Mouse (Mus musculus) G1E (cell line): ENCODE data around the gene Zfp760. TPM values are rescaled to one million over a fixed set of nuclear protein-coding genes. Genes with fewer than 3 reads are reported as not detected.
"Not testable (repeated sequence)": the region's sequence is repeated elsewhere in the genome, so short reads cannot be mapped to it uniquely, and the experiment has no call there.

Source experiments
- ATAC-seq: 2 replicates; pipeline ENCODE4 v1.8.0; 2016; ENCODE audit warnings: mild to moderate bottlenecking; ENCODE audit not compliant: insufficient number of reproducible peaks, poor library complexity, low FRiP score, severe bottlenecking; ENCODE audit errors: extremely low read depth
- DNase-seq: peaks from one replicate; pipeline ENCODE4 v3.0.0; 2012; ENCODE audit warnings: low spot score
- H3K27me3 ChIP-seq: 2 replicates; pipeline ENCODE4 v1.6.1; 2012; ENCODE audit warnings: mild to moderate bottlenecking, low read length, inconsistent platforms; ENCODE audit not compliant: insufficient read depth
- H3K36me3 ChIP-seq: replicated peaks from 2 replicates; pipeline ENCODE3; 2012; ENCODE audit warnings: mild to moderate bottlenecking, inconsistent platforms
- H3K4me1 ChIP-seq: 2 replicates; pipeline ENCODE4 v1.6.1; 2012; ENCODE audit warnings: low read depth, low read length, inconsistent platforms, mixed read lengths; ENCODE audit not compliant: insufficient read depth
- H3K4me3 ChIP-seq: 2 replicates; pipeline ENCODE4 v1.5.1; 2012; ENCODE audit warnings: low read depth, mild to moderate bottlenecking, inconsistent platforms, low read length, moderate library complexity, mixed read lengths
- H3K9me3 ChIP-seq: replicated peaks from 2 replicates; pipeline ENCODE4 v1.6.1; 2012; ENCODE audit warnings: inconsistent platforms
- CTCF ChIP-seq: IDR thresholded peaks from 2 replicates; pipeline ENCODE4 v1.5.1; 2012; ENCODE audit warnings: low read depth, low read length, inconsistent platforms, mixed read lengths
- GATA1 ChIP-seq: IDR thresholded peaks from 2 replicates; pipeline ENCODE4 v1.6.1; 2012; ENCODE audit warnings: borderline replicate concordance, low read length, inconsistent platforms, mixed read lengths
- GATA2 ChIP-seq: IDR thresholded peaks from 2 replicates; pipeline ENCODE4 v1.6.1; 2012; ENCODE audit warnings: low read depth, low read length, inconsistent platforms, borderline replicate concordance
- POLR2AphosphoS5 ChIP-seq: IDR thresholded peaks from 2 replicates; pipeline ENCODE4 v1.6.1; 2012; ENCODE audit warnings: low read depth, low read length, inconsistent platforms; ENCODE audit not compliant: insufficient replicate concordance
- TAL1 ChIP-seq: conservative IDR thresholded peaks from 2 replicates; pipeline ENCODE4 v1.6.1; 2012; ENCODE audit warnings: low read depth, low read length, inconsistent platforms, mixed read lengths
- polyA plus RNA-seq: library from polyadenylated mRNA; stranded (reverse); fragments of >175 nt; gene quantifications from 2 replicates; pipeline ENCODE4 v1.2.3, GENCODE M21; 2012
- total RNA-seq, 2 experiments: library from RNA; stranded (forward) in 1 of 2; stranded (reverse) in 1 of 2; fragments of 200-1000 nt in 1 of 2; fragments of >200 nt in 1 of 2; fragmentation: Nextera tagmentation in 1 of 2; gene quantifications; 2 replicates each; pipeline ENCODE4 v1.2.3; 2014 to 2017

The Zfp760 gene
- 21.4 and 24.0 TPM in 2 replicates for total RNA-seq (2014; fragmentation: Nextera tagmentation)
- 14.1 and 14.5 TPM in 2 replicates for total RNA-seq (2017)
- 1.0 and 1.2 TPM in 2 replicates for polyA plus RNA-seq

- peak; percentile 85 for ATAC-seq
- H3K4me1 ChIP-seq = peaks cover 31% of the 10 kb centered on the region
- H3K27me3 ChIP-seq = no peaks in the 10 kb centered on the region
- peaks cover 17% of the 10 kb centered on the region for H3K36me3 ChIP-seq
- peak within 1 kb of the TSS; percentile 80 for H3K4me3 ChIP-seq
- DNase-seq = peak; percentile 45
- no peak for TF ChIP-seq GATA1
- TF ChIP-seq CTCF = no peak
- no peak for TF ChIP-seq GATA2
- TF ChIP-seq TAL1 = no peak
- TF ChIP-seq POLR2AphosphoS5 = no peak
- no peaks in the 10 kb centered on the region for H3K9me3 ChIP-seq
Observed at GRCm38 (mm10) chr17:21707343-21707996, at the start of gene Zfp760. Gene Zfp760, plus strand, starts transcription at chr17:21707741.

- H3K27me3 ChIP-seq, H3K4me3 ChIP-seq, H3K36me3 ChIP-seq, H3K9me3 ChIP-seq, DNase-seq, H3K4me1 ChIP-seq, ATAC-seq: not testable (repeated sequence)
Observed at GRCm38 (mm10) chr17:21678826-21679225, 28.7 kb upstream of the Zfp760 start.

GRCm38 (mm10) chr17:21679273-21680018, 28.1 kb upstream of the Zfp760 start:
- TF ChIP-seq POLR2AphosphoS5 (no peak), CTCF (peak; percentile 61)
- H3K4me3 ChIP-seq = peak overlapping the region; percentile 72
- peaks cover 10% of the 10 kb centered on the region for H3K4me1 ChIP-seq
- H3K36me3 ChIP-seq = peaks cover 2% of the 10 kb centered on the region
- ATAC-seq (peak; percentile 99), DNase-seq (peak; percentile 66)
- H3K9me3 ChIP-seq = no peaks in the 10 kb centered on the region
- no peaks in the 10 kb centered on the region for H3K27me3 ChIP-seq

GRCm38 (mm10) chr17:21680019-21680376, 27.5 kb upstream of the Zfp760 start:
- ATAC-seq = peak; percentile 71
- H3K9me3 ChIP-seq, DNase-seq, H3K4me1 ChIP-seq, H3K27me3 ChIP-seq, H3K36me3 ChIP-seq: not testable (repeated sequence)
- peak overlapping the region; percentile 72 for H3K4me3 ChIP-seq

GRCm38 (mm10) chr17:21691560-21691959, 16.0 kb upstream of the Zfp760 start, which contains the start of gene Gm10226:
Gene Gm10226, plus strand, starts transcription at chr17:21691860.
- TF ChIP-seq GATA1 (no peak), GATA2 (no peak), POLR2AphosphoS5 (no peak), CTCF (no peak), TAL1 (no peak)
- no peak for DNase-seq
- H3K4me3 ChIP-seq = no peak within 1 kb of the TSS
- ATAC-seq = no peak
- peaks cover 7% of the 10 kb centered on the region for H3K36me3 ChIP-seq
- H3K9me3 ChIP-seq = no peaks in the 10 kb centered on the region
- no peaks in the 10 kb centered on the region for H3K4me1 ChIP-seq
- no peaks in the 10 kb centered on the region for H3K27me3 ChIP-seq

GRCm38 (mm10) chr17:21693342-21693741, 14.2 kb upstream of the Zfp760 start:
- H3K27me3 ChIP-seq = no peaks in the 10 kb centered on the region
- ATAC-seq (no peak), DNase-seq (no peak)
- no peak for TF ChIP-seq CTCF
- TF ChIP-seq GATA1 = no peak
- TF ChIP-seq TAL1 = no peak
- TF ChIP-seq GATA2 = no peak
- TF ChIP-seq POLR2AphosphoS5 = no peak
- H3K9me3 ChIP-seq = no peaks in the 10 kb centered on the region
- no peaks in the 10 kb centered on the region for H3K4me1 ChIP-seq
- peaks cover 7% of the 10 kb centered on the region for H3K36me3 ChIP-seq
- no peak overlapping the region for H3K4me3 ChIP-seq

- ATAC-seq = no peak
- Histone ChIP-seq H3K4me1 (no peaks in the 10 kb centered on the region), H3K4me3 (no peak overlapping the region), H3K36me3 (no peaks in the 10 kb centered on the region), H3K27me3 (no peaks in the 10 kb centered on the region), H3K9me3 (no peaks in the 10 kb centered on the region)
- DNase-seq = no peak
- no peak for TF ChIP-seq POLR2AphosphoS5
- TF ChIP-seq CTCF = no peak
- no peak for TF ChIP-seq GATA2
- no peak for TF ChIP-seq TAL1
- no peak for TF ChIP-seq GATA1
Observed at GRCm38 (mm10) chr17:21696073-21696472, 11.5 kb upstream of the Zfp760 start.
